Mouse (Mus musculus): ENCODE measurements at regions not wholly inside any gene's neighbourhood (a gene's known extent, or its start where the extent isn't known, plus 50 kb on each side); places are given as distances from the start of the nearest gene placed in this dataset.

DNA sequence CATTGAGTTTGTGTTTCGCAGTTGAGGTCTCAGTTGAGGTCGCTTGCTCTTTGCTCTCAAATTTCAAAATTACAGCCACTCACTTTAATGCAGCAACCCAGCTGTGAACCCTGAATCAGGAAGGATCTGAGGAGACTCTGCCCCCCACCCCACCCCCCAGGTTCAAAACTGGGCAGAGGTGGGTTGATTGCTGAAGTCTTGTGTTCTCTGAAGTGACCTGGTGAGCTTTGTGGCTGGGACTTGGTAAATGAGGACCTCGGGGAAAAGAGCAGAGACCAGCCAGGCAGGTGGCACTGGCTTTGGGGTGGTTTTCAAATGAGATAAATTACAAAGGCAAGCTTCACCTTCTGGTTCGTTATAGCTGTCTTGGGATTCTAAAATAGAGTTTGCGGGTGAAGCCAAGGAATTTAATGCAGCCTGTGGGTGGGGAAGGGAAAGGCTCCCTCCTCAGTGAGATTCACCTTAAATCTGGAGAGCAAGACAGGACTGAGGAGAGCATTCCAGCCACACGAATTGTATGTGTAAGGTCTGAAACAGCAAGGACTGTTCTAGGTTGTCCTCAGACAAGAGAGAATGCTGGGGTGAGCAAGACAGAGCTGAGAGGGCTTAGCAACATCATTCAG lies 145.7 kb downstream of the Cxcl12 start:
- H3K9ac ChIP-seq, result no peak overlapping the region
- ATAC-seq (ENCODE audit: insufficient read depth), result no peak
- no peaks in the 10 kb centered on the region for H3K36me3 ChIP-seq (ENCODE audit: insufficient read depth)
- no peaks in the 10 kb centered on the region for H3K27me3 ChIP-seq (ENCODE audit: insufficient read depth, low read length)
- no peak overlapping the region for H3K4me3 ChIP-seq (ENCODE audit: low read depth, low read length)
- H3K4me2 ChIP-seq, result no peak overlapping the region
- H3K9me3 ChIP-seq (ENCODE audit: low read depth, low read length), result no peaks in the 10 kb centered on the region; the same call in 1 of the 2 replicates
- no peak for DNase-seq
- no peak for TF ChIP-seq CTCF (IDR thresholded peaks at IDR 0.05; ENCODE audit: low read depth)
- no peak overlapping the region for H3K27ac ChIP-seq (ENCODE audit: low read depth)
- 59% methylated on average over 6 of the region's 6 CpGs for WGBS
- no peaks in the 10 kb centered on the region for H3K4me1 ChIP-seq (ENCODE audit: insufficient read depth)

- no peak for DNase-seq
Observed at GRCm38 (mm10) chr6:117323301-117323700, 155.0 kb downstream of the Cxcl12 start.

GRCm38 (mm10) chr6:117323850-117324249 lies 155.5 kb downstream of the Cxcl12 start:
- Histone ChIP-seq H3K27ac (ENCODE audit: low read depth) (no peak overlapping the region), H3K4me1 (ENCODE audit: insufficient read depth) (no peaks in the 10 kb centered on the region), H3K9ac (no peak overlapping the region), H3K4me2 (no peak overlapping the region), H3K27me3 (ENCODE audit: insufficient read depth, low read length) (no peaks in the 10 kb centered on the region), H3K4me3 (ENCODE audit: low read depth, low read length) (no peak overlapping the region), H3K36me3 (ENCODE audit: insufficient read depth) (no peaks in the 10 kb centered on the region), H3K9me3 (ENCODE audit: low read depth, low read length) (no peaks in the 10 kb centered on the region)
- ATAC-seq (ENCODE audit: insufficient read depth), result no peak
- WGBS, result 39% methylated on average over 3 of the region's 3 CpGs
- DNase-seq, result peak; percentile 32
- no peak for TF ChIP-seq CTCF (IDR thresholded peaks at IDR 0.05; ENCODE audit: low read depth)

More at GRCm38 (mm10) chr6:117323301-117323700, 155.0 kb downstream of the Cxcl12 start:
- no peaks in the 10 kb centered on the region for H3K36me3 ChIP-seq (ENCODE audit: insufficient read depth)
- no peak overlapping the region for H3K4me2 ChIP-seq
- ATAC-seq (ENCODE audit: insufficient read depth), result no peak
- no peak overlapping the region for H3K9ac ChIP-seq
- no peak overlapping the region for H3K27ac ChIP-seq (ENCODE audit: low read depth)
- H3K9me3 ChIP-seq (ENCODE audit: low read depth, low read length), result no peaks in the 10 kb centered on the region
- TF ChIP-seq CTCF (IDR thresholded peaks at IDR 0.05; ENCODE audit: low read depth), result no peak
- no peaks in the 10 kb centered on the region for H3K27me3 ChIP-seq (ENCODE audit: insufficient read depth, low read length)
- no peak overlapping the region for H3K4me3 ChIP-seq (ENCODE audit: low read depth, low read length)
- H3K4me1 ChIP-seq (ENCODE audit: insufficient read depth), result no peaks in the 10 kb centered on the region

- Histone ChIP-seq H3K27ac (ENCODE audit: low read depth) (no peak overlapping the region), H3K4me3 (ENCODE audit: low read depth, low read length) (no peak overlapping the region), H3K9me3 (ENCODE audit: low read depth, low read length) (no peaks in the 10 kb centered on the region), H3K4me1 (ENCODE audit: insufficient read depth) (no peaks in the 10 kb centered on the region), H3K27me3 (ENCODE audit: insufficient read depth, low read length) (no peaks in the 10 kb centered on the region), H3K9ac (no peak overlapping the region), H3K36me3 (ENCODE audit: insufficient read depth) (no peaks in the 10 kb centered on the region), H3K4me2 (no peak overlapping the region)
- WGBS, result 60% methylated on average over 18 of the region's 18 CpGs
- ATAC-seq (ENCODE audit: insufficient read depth), result no peak
- no peak for TF ChIP-seq CTCF (IDR thresholded peaks at IDR 0.05; ENCODE audit: low read depth)
- peak; percentile 7 for DNase-seq
Observed at GRCm38 (mm10) chr6:117326835-117327775, 158.8 kb downstream of the Cxcl12 start.

GRCm38 (mm10) chr6:117329164-117329939 lies 161.0 kb downstream of the Cxcl12 start:
- DNase-seq, result no peak
- H3K4me3 ChIP-seq (ENCODE audit: low read depth, low read length), result no peak overlapping the region
- no peaks in the 10 kb centered on the region for H3K27me3 ChIP-seq (ENCODE audit: insufficient read depth, low read length)
- 0 out of 2 replicates have a peak, but pooled peaks have one; percentile 2 for TF ChIP-seq CTCF (IDR thresholded peaks at IDR 0.05; ENCODE audit: low read depth)
- H3K9me3 ChIP-seq (ENCODE audit: low read depth, low read length), result no peaks in the 10 kb centered on the region
- no peaks in the 10 kb centered on the region for H3K36me3 ChIP-seq (ENCODE audit: insufficient read depth)
- H3K9ac ChIP-seq, result no peak overlapping the region
- no peak for ATAC-seq (ENCODE audit: insufficient read depth)
- H3K4me1 ChIP-seq (ENCODE audit: insufficient read depth), result no peaks in the 10 kb centered on the region
- no peak overlapping the region for H3K27ac ChIP-seq (ENCODE audit: low read depth)
- 62% methylated on average over 8 of the region's 8 CpGs for WGBS
- H3K4me2 ChIP-seq, result no peak overlapping the region

GRCm38 (mm10) chr6:117330198-117330597 lies 161.9 kb downstream of the Cxcl12 start:
- no peaks in the 10 kb centered on the region for H3K36me3 ChIP-seq (ENCODE audit: insufficient read depth)
- 34% methylated on average over 6 of the region's 6 CpGs for WGBS
- no peaks in the 10 kb centered on the region for H3K27me3 ChIP-seq (ENCODE audit: insufficient read depth, low read length)
- no peak overlapping the region for H3K27ac ChIP-seq (ENCODE audit: low read depth)
- peak; percentile 58; the same call in 1 of the 2 replicates for ATAC-seq (ENCODE audit: insufficient read depth)
- no peak overlapping the region for H3K4me3 ChIP-seq (ENCODE audit: low read depth, low read length)
- no peaks in the 10 kb centered on the region for H3K9me3 ChIP-seq (ENCODE audit: low read depth, low read length)
- no peak for TF ChIP-seq CTCF (IDR thresholded peaks at IDR 0.05; ENCODE audit: low read depth)
- H3K4me2 ChIP-seq, result no peak overlapping the region
- H3K9ac ChIP-seq, result no peak overlapping the region
- no peaks in the 10 kb centered on the region for H3K4me1 ChIP-seq (ENCODE audit: insufficient read depth)
- peak; percentile 50 for DNase-seq
